15 mouse cellular contexts compared by ENCODE assay signal in the genomic region with DNA sequence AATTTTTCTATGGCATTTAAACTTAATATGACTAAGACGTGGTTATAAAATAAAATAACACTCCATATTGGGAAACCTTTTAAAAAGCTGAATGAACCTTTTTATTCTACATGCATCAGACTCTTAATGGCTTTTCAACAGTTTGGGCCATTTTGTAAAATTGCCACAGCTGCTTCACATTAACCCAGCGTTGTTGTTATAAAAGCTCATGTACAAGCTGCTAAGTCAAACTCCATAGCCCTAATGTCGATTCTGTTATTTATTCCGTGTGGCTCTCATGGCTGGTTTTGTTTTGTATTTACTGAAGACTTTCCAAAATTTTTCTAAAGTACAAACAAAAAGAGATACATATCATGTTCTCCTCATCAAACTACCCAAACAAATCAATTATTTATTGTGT.
"Had no signal": no experiment of that assay in that cellular context is flagged by ENCODE, and none has a peak within 500 bp of the region (broad histone marks: within the 10 kb centered on the region; RNA-seq: fewer than 3 reads in every experiment).

No protein-coding gene starts in this region.

- H3K27ac ChIP-seq: liver, embryonic 15.5 days; lung, embryonic 15.5 days; midbrain, embryonic 10.5 days; neural tube, embryonic 15.5 days; stomach, postnatal 0 days had no signal

- H3K27me3 ChIP-seq: liver, embryonic 15.5 days; lung, embryonic 15.5 days; neural tube, embryonic 15.5 days had no signal

- H3K4me3 ChIP-seq: liver, embryonic 15.5 days; lung, embryonic 15.5 days; midbrain, embryonic 10.5 days; myocyte; neural tube, embryonic 15.5 days had no signal

- DNase-seq: kidney, adult 18-20 months; kidney, postnatal 14 days; left cerebral cortex, postnatal 4 days; midbrain, embryonic 14.5 days; right cerebral cortex, adult 18-20 months; right cerebral cortex, postnatal 25 days; thymus, adult 18-20 months; thymus, postnatal 25 days had no signal

- H3K9me3 ChIP-seq: liver, embryonic 15.5 days; lung, embryonic 15.5 days; midbrain, embryonic 10.5 days; neural tube, embryonic 15.5 days had no signal

- H3K4me2 ChIP-seq: liver, embryonic 11.5 days; liver, embryonic 15.5 days; lung, embryonic 15.5 days; neural tube, embryonic 15.5 days had no signal

- H3K36me3 ChIP-seq: liver, embryonic 15.5 days; lung, embryonic 15.5 days; midbrain, embryonic 10.5 days; neural tube, embryonic 15.5 days had no signal

- H3K4me1 ChIP-seq: liver, embryonic 15.5 days; lung, embryonic 15.5 days; midbrain, embryonic 10.5 days; neural tube, embryonic 15.5 days had no signal

- H3K9ac ChIP-seq: liver, embryonic 15.5 days; lung, embryonic 15.5 days; neural tube, embryonic 15.5 days had no signal
